Mouse (Mus musculus): Measurements from ENCODE around the gene Mrpl52. TPM values are rescaled to one million over a fixed set of nuclear protein-coding genes. Genes with fewer than 3 reads are reported as not detected.
A peak's percentile ranks its signal among the peaks of the same experiment; 100 is the strongest.

Gene Mrpl52
- total RNA-seq, 1 experiment = 137 TPM

- Histone ChIP-seq H3K9ac (ENCODE audit: insufficient read depth, low read depth, low read length, poor library complexity, severe bottlenecking) (peak within 1 kb of the TSS; percentile 57; the same call in 1 of the 2 replicates), H3K9me3 (ENCODE audit: control insufficient read depth, insufficient read depth, low read depth, low read length) (no peaks in the 10 kb centered on the region), H3K4me1 (ENCODE audit: control insufficient read depth in 2 of 2, insufficient read depth in 2 of 2, low read length in 2 of 2, poor library complexity in 1 of 2) (peaks cover 0 to 10% of the 10 kb centered on the region in 2 experiments; a peak in 1 of 4 replicates), H3K36me3 (ENCODE audit: control insufficient read depth, insufficient read depth, low read length, poor library complexity, severe bottlenecking) (no peaks in the 10 kb centered on the region), H3K4me3 (ENCODE audit: insufficient read depth in 1 of 2, low read depth in 1 of 2, low read length in 2 of 2, poor library complexity in 1 of 2, severe bottlenecking in 1 of 2) (peak within 1 kb of the TSS; percentile 53 to 57; a peak in 3 of 4 replicates), H3K27ac (ENCODE audit: insufficient read depth, low read depth, low read length, poor library complexity, severe bottlenecking) (no peak within 1 kb of the TSS)
- TF ChIP-seq ZC3H11A (IDR thresholded peaks at IDR 0.05; ENCODE audit: borderline replicate concordance, low read depth, low read length) = no peak
- no peak for TF ChIP-seq ZNF384 (IDR thresholded peaks at IDR 0.05; ENCODE audit: low read depth, low read length)
- TF ChIP-seq MAFK (IDR thresholded peaks at IDR 0.05; ENCODE audit: insufficient read depth, low read depth, low read length) = no peak
- TF ChIP-seq HCFC1 (IDR thresholded peaks at IDR 0.05; ENCODE audit: borderline replicate concordance, insufficient read depth, low read length) = no peak
- TF ChIP-seq CHD2 (IDR thresholded peaks at IDR 0.05; ENCODE audit: low read depth, low read length) = no peak
- no peak for DNase-seq (ENCODE audit: low read depth, low spot score)
- in situ Hi-C loops (cut with MboI; ENCODE audit: low sequenced_read_pairs in 2 of 2, unreplicated experiment in 2 of 2) = loop anchor here (25.0 kb wide), 2 partner anchors 89 to 414 kb away; no protein-coding TSS in a partner anchor
These were observed 49.5 kb downstream of the Mrpl52 start, which contains the start of gene Rem2 for GRCm38 (mm10) chr14:54475941-54476844. TSS of gene Rem2 (plus strand) at chr14:54476100.

GRCm38 (mm10) chr14:54477172-54477909 lies 50.6 kb downstream of the Mrpl52 start:
- Histone ChIP-seq H3K27ac (ENCODE audit: insufficient read depth, low read depth, low read length, poor library complexity, severe bottlenecking) (no peak overlapping the region), H3K9ac (ENCODE audit: insufficient read depth, low read depth, low read length, poor library complexity, severe bottlenecking) (no peak overlapping the region), H3K36me3 (ENCODE audit: control insufficient read depth, insufficient read depth, low read length, poor library complexity, severe bottlenecking) (no peaks in the 10 kb centered on the region), H3K4me1 (ENCODE audit: control insufficient read depth in 2 of 2, insufficient read depth in 2 of 2, low read length in 2 of 2, poor library complexity in 1 of 2) (peaks cover 0 to 10% of the 10 kb centered on the region in 2 experiments; a peak in 1 of 4 replicates), H3K4me3 (ENCODE audit: insufficient read depth in 1 of 2, low read depth in 1 of 2, low read length in 2 of 2, poor library complexity in 1 of 2, severe bottlenecking in 1 of 2) (no peak overlapping the region), H3K9me3 (ENCODE audit: control insufficient read depth, insufficient read depth, low read depth, low read length) (no peaks in the 10 kb centered on the region)
- DNase-seq (ENCODE audit: low read depth, low spot score) = no peak
- no peak for TF ChIP-seq ZNF384 (IDR thresholded peaks at IDR 0.05; ENCODE audit: low read depth, low read length)
- no peak for TF ChIP-seq HCFC1 (IDR thresholded peaks at IDR 0.05; ENCODE audit: borderline replicate concordance, insufficient read depth, low read length)
- TF ChIP-seq MAFK (IDR thresholded peaks at IDR 0.05; ENCODE audit: insufficient read depth, low read depth, low read length) = no peak
- TF ChIP-seq ZC3H11A (IDR thresholded peaks at IDR 0.05; ENCODE audit: borderline replicate concordance, low read depth, low read length) = no peak
- no peak for TF ChIP-seq CHD2 (IDR thresholded peaks at IDR 0.05; ENCODE audit: low read depth, low read length)
- in situ Hi-C loops (cut with MboI; ENCODE audit: low sequenced_read_pairs in 2 of 2, unreplicated experiment in 2 of 2) = loop anchor here (25.0 kb wide), 2 partner anchors 90 to 415 kb away; no protein-coding TSS in a partner anchor

Other genes starting within 250 kb of the Mrpl52 start
- 174 and 382 TPM in 2 replicates for gene Dad1, start 172.8 kb upstream of the Mrpl52 start, total RNA-seq (2012; rRNA removed)
- 17.6 and 26.3 TPM in 2 replicates for gene Abhd4, start 172.7 kb upstream of the Mrpl52 start, total RNA-seq (2012; rRNA removed)
- gene Olfr49, start 142.0 kb upstream of the Mrpl52 start, total RNA-seq (2012; rRNA removed) = not detected in 2 replicates
- gene Oxa1l, start 66.1 kb upstream of the Mrpl52 start, total RNA-seq (2012; rRNA removed) = 28.7 and 62.5 TPM in 2 replicates
- 93.1 and 310 TPM in 2 replicates for gene Slc7a7, start 9.1 kb upstream of the Mrpl52 start, total RNA-seq (2012; rRNA removed)
- gene Mmp14, start 4.7 kb downstream of the Mrpl52 start, total RNA-seq (2012; rRNA removed) = 29.8 and 67.3 TPM in 2 replicates
- gene Lrp10, start 37.2 kb downstream of the Mrpl52 start, total RNA-seq (2012; rRNA removed) = 20.8 and 48.1 TPM in 2 replicates
- gene Rem2, start 49.2 kb downstream of the Mrpl52 start, total RNA-seq (2012; rRNA removed) = 0.85 and 1.4 TPM in 2 replicates
- gene Prmt5, start 90.6 kb downstream of the Mrpl52 start, total RNA-seq (2012; rRNA removed) = 71.4 and 96.2 TPM in 2 replicates
- 24.5 and 40.3 TPM in 2 replicates for gene Haus4, start 127.7 kb downstream of the Mrpl52 start, total RNA-seq (2012; rRNA removed)
- gene Ajuba, start 150.6 kb downstream of the Mrpl52 start, total RNA-seq (2012; rRNA removed) = 65.1 and 94.1 TPM in 2 replicates
- 4.8 and 6.4 TPM in 2 replicates for gene 4931414P19Rik, start 179.1 kb downstream of the Mrpl52 start, total RNA-seq (2012; rRNA removed)
- gene Psmb5, start 191.1 kb downstream of the Mrpl52 start, total RNA-seq (2012; rRNA removed) = 202 and 317 TPM in 2 replicates
- 0.11 TPM in 1 of 2 replicates, not detected in the other for gene Psmb11, start 194.5 kb downstream of the Mrpl52 start, total RNA-seq (2012; rRNA removed)
- not detected in 2 replicates for gene Gm17606, start 214.0 kb downstream of the Mrpl52 start, total RNA-seq (2012; rRNA removed)
- gene Cdh24, start 214.5 kb downstream of the Mrpl52 start, total RNA-seq (2012; rRNA removed) = 3.2 and 6.3 TPM in 2 replicates